Mouse (Mus musculus) thymus, adult 2 months (tissue): ENCODE results near the gene Trak1.

Source experiments
- CTCF ChIP-seq: fragments of 200-500 bp; IDR thresholded peaks from 2 replicates; pipeline ENCODE4 v1.5.1; 2012; ENCODE audit warnings: mild to moderate bottlenecking, control low read depth, low read length, moderate library complexity, borderline replicate concordance; ENCODE audit not compliant: control insufficient read depth, poor library complexity, insufficient read depth; ENCODE audit errors: extremely low read depth
- POLR2A ChIP-seq: fragments of 200-500 bp; IDR thresholded peaks from 2 replicates; pipeline ENCODE4 v1.6.1; 2012; ENCODE audit warnings: mild to moderate bottlenecking, low read length, control low read depth, moderate library complexity; ENCODE audit not compliant: control insufficient read depth, poor library complexity, insufficient read depth; ENCODE audit errors: extremely low read depth

DNA sequence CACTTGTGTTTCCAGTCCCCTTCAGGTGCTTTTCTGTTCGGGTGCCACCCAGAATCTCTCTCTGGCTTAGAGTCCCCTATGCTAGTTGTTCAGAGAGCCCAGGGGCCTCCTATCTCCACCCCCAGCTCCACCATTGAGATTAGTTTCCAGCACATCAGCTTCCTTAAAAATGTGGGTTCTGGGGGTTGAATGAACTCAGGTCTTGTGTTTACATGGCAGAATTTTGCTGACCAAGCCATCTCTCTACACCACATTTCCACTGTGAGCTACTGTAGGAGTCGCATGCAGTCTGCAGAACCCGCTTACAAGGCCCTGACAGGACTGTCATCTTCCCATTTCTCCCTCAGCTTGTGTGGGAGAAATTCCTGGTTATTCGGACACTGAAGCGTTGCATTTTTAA is 32.8 kb downstream of the Trak1 start:
- no peak for TF ChIP-seq CTCF
- no peak for TF ChIP-seq POLR2A
